ENCODE assay signal across 13 mouse cellular contexts in genomic region chr17:5151852-5152251, GRCm38 (mm10).
A peak's percentile ranks its signal among the peaks of the same experiment; 100 is the strongest.
DNase-seq lines count a peak whose midpoint lies in the region; ATAC-seq and TF ChIP-seq lines count a peak whose summit lies in the region.
"Had no signal": no experiment of that assay in that cellular context is flagged by ENCODE, and none has a peak within 500 bp of the region (broad histone marks: within the 10 kb centered on the region; RNA-seq: fewer than 3 reads in every experiment).

No protein-coding gene starts in this region.

- no peaks in the 10 kb centered on the region for H3K36me3 ChIP-seq in forebrain, embryonic 11.5 days (ENCODE audit: control insufficient read depth, insufficient read depth, low read length)
- H3K36me3 ChIP-seq in forebrain, embryonic 10.5 days (replicated peaks): no peaks in the 10 kb centered on the region

- no peak for TF ChIP-seq POLR2A in brain, embryonic 14.5 days (IDR thresholded peaks at IDR 0.05; ENCODE audit: borderline replicate concordance, extremely low read depth, insufficient read depth, insufficient read length, poor library complexity, severe bottlenecking)

- peaks cover 2% of the 10 kb centered on the region; the same call in 1 of the 2 replicates for H3K4me1 ChIP-seq in forebrain, embryonic 11.5 days (replicated peaks; ENCODE audit: control insufficient read depth, insufficient read depth, low read length)
- H3K4me1 ChIP-seq in forebrain, embryonic 10.5 days: peaks cover 22% of the 10 kb centered on the region

- no peak for ATAC-seq in forebrain, embryonic 11.5 days (replicated peaks; ENCODE audit: low FRiP score)
- no peak for ATAC-seq in activated CD4-positive, CD25-positive, alpha-beta regulatory T cell, adult 4 months
- ATAC-seq: intestine, embryonic 16.5 days had no signal

- H3K27me3 ChIP-seq in forebrain, embryonic 11.5 days (ENCODE audit: control insufficient read depth, insufficient read depth, low read length): no peaks in the 10 kb centered on the region
- no peaks in the 10 kb centered on the region for H3K27me3 ChIP-seq in forebrain, embryonic 10.5 days (ENCODE audit: poor library complexity, severe bottlenecking)

- WGBS in forebrain, embryonic 11.5 days: 81% methylated on average over 11 of the region's 11 CpGs
- 89% methylated on average over 11 of the region's 11 CpGs for WGBS in forebrain, embryonic 10.5 days

- TF ChIP-seq CTCF in brain, embryonic 14.5 days (IDR thresholded peaks at IDR 0.05; ENCODE audit: borderline replicate concordance, extremely low read depth, insufficient read depth, insufficient read length): no peak

- H3K4me3 ChIP-seq in forebrain, embryonic 11.5 days (ENCODE audit: low read depth, low read length): no peak overlapping the region
- no peak overlapping the region for H3K4me3 ChIP-seq in forebrain, embryonic 10.5 days

- DNase-seq in forebrain, embryonic 11.5 days (ENCODE audit: low spot score): peak; percentile 49
- DNase-seq in forebrain, embryonic 10.5 days (ENCODE audit: extremely low spot score, low spot score): no peak
- DNase-seq in kidney, adult 9 months: peak; percentile 36
- DNase-seq in kidney, adult 18-20 months: no peak
- peak; percentile 43 for DNase-seq in brain, embryonic 14.5 days (ENCODE audit: low read depth)
- peak; percentile 53 to 67 for DNase-seq in kidney, postnatal 25 days
- no peak for DNase-seq in retina, postnatal 1 day
- DNase-seq: B cell, adult 2 months; cerebellum, adult 9-10 months; heart, postnatal 10 days had no signal

- no peak overlapping the region for H3K9ac ChIP-seq in forebrain, embryonic 11.5 days (ENCODE audit: low read length)

- H3K9me3 ChIP-seq in forebrain, embryonic 11.5 days (ENCODE audit: control insufficient read depth, low read length): no peaks in the 10 kb centered on the region
- H3K9me3 ChIP-seq in forebrain, embryonic 10.5 days: no peaks in the 10 kb centered on the region

- H3K4me2 ChIP-seq in forebrain, embryonic 11.5 days (ENCODE audit: low read depth, low read length, severe bottlenecking): no peak overlapping the region
- H3K4me2 ChIP-seq: liver, embryonic 11.5 days had no signal

- H3K27ac ChIP-seq in forebrain, embryonic 11.5 days (ENCODE audit: low read depth, low read length): no peak overlapping the region
- H3K27ac ChIP-seq in forebrain, embryonic 10.5 days: no peak overlapping the region

Comparison
In these comparisons a context has a peak if more than half of its experiments do, and no peak if none do; other contexts are left out.
1. DNase-seq: peak in forebrain, embryonic 11.5 days (single experiment), kidney, adult 9 months (single experiment), brain, embryonic 14.5 days (single experiment) and kidney, postnatal 25 days (2 of 2); none in forebrain, embryonic 10.5 days (single experiment), kidney, adult 18-20 months (single experiment) and retina, postnatal 1 day (single experiment).